Mouse (Mus musculus) cerebellum, adult 9-11 months (tissue): Measurements from ENCODE around the gene Gkap1.
A peak's percentile ranks its signal among the peaks of the same experiment; 100 is the strongest.

Experiments used
- DNase-seq: peaks from one replicate; pipeline ENCODE4 v3.0.0; 2022

The Gkap1 gene

DNA sequence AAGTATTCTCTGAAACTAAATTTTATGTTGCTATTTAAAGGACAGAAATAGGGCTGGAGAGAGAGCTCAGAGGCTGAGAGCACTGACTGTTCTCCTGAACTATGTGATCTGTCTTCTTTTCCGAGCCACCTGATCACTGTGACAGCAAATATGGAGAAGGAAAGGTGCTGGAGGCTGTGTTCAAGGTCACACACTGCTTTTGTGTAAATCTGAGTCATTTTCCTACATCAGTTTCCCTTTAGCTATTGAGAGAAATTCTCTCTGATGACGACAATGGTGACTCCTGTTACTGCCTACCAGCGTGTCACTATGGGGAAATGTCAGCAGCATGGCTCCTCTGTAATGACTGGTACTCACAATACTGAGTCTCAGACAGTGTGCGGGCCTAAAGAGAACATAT lies 13.8 kb downstream of the Gkap1 start:
- no peak for DNase-seq

DNA sequence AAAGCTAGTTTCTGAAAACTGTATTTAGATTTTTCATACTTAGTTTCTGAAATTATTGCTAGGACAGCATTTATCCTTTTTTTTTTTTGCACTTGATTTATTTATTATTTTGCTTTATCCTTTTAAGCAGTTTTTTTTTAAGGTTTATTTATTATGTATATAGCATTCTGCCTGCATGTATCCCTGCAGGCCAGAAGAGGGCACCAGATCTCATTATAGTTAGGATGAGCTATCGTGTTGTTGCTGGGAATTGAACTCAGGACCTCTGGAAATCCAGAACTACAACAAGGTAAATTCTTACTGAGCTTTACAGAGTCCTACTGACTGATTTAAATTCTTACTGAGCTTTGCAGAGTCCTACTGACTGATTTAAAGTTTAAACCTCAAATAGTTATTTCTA lies 22.2 kb downstream of the Gkap1 start:
- no peak for DNase-seq

DNA sequence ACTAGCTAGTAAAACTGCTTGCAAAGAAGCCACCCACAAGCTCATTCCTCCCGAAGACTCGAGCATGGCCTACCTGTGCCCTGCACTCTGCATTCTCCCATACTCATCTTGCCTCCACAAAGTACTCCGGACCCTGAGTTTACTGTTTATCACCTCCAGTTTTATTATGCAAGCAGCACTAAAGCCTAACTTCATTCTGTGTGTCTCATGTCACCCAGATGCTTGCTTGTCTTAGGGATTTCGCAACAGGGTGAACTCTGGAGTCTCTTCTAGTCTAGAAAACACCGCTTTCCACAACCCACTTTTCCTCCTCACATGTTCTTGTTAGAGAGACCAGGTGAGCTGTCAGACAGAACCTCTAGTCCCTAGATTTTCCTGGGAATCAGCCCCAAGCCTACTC lies 26.5 kb downstream of the Gkap1 start:
- no peak for DNase-seq

DNA sequence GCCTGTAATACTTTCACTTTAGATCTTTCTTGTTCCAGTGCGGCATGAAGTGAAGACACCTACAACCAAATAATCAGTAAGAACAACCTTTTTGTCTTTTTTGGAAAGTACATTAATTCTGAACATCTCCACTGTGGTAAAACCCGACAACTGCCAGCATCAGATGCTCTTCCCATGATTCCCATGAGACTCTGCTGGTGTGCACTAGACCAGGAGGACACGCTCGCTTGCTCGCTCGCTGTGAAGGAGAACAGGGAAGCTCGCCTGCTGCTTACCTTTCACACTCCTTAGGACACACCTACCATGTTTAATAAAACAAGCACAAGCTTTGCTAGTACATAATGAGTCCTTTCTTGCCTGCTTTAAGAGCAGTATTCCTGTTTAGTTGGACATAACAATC lies 39.0 kb downstream of the Gkap1 start:
- no peak for DNase-seq

DNA sequence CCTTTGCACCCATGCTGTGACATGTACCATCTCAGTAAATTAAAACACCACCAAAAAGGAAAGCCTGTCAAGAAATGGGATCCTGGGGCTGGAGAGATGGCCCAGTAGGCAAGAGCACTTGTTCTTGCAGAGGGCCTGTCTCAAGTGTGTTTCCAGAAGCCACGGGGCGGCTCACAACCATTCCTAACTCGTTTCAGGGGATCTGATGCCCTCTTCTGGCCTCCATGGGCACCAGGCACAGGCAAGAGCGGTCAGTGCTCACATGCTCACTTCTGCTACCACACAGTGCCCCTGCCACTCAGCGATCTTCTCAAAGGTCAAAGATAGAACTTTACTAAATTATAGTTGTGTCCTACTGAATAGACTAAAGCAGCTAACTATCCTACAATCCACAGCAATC lies 42.9 kb downstream of the Gkap1 start:
- peak; percentile 50 for DNase-seq

DNA sequence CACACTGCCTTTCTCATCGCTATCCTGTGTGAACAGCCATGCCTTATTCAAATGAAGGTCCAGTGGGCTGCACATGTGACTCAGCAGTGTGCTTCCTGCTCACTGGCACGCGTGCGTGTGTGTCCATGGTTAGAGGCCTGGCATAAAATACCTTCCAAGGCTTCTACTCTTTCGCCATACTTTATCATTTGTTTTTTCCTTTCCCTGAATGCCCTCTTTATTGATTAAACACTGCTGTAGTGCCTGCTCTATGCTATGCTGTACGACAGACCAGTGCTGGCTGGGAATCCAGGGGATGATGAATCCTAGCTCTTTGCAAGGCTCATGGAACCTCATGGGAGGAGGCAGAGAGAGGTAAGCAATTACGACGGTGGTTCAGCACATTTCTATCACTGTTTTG lies 43.4 kb downstream of the Gkap1 start:
- DNase-seq = no peak

DNA sequence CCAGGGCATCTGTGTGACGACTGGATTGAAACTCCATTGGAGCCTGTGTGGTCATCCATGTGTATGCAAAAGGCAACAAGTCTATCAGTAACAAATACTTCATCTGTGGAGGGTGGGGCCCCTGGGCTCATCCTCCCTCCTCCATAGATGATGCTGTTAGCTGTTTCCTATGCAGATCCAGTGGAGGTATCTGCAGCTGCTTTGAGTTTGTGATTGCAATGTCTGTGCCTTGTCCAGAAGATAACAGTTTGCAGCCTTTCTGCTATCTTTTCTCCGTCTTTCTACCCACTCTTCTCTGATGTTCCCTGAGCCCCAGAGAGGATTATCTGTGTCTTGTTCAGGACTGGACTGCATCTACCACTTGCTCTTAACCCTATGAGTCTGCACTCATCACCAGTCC lies 46.9 kb downstream of the Gkap1 start:
- no peak for DNase-seq

DNA sequence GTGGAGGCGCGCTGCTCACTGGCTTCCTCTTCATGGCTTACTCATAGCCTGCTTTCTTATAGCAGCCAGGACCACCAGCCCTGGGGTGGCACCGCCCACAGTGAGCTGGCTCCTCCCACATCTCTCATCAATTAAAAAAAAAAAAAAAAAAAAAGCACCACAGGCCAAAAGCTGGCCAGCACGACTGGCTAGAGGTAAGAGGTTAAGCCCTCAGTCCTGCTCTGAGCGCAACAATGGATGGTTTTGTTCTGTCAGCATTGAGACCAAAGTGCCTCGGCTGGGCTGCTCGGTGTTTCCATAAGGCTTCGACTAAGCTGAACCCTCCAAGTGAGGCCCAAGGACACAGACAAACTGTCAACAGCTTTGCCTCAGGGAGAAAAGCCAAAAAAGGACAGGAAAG lies 49.8 kb downstream of the Gkap1 start:
- DNase-seq = no peak

DNA sequence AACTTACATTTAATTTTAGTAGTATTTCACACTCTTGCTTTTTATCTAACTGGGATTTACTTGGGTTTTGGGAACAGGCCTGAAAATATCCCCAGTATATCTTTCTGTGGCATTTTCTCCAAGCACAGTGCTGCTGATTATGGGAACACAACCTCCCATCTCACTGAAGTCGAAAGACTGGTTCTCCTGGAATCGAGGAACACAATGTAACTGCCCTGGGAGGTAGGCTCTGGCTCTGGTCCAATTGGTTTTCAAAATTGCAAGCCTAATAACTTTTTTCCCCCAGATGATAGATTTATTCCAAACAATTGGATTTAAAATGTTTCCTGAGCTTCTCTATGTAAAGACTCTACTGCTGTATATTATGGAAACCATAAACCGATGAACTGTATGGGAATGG lies 55.3 kb downstream of the Gkap1 start:
- no peak for DNase-seq

DNA sequence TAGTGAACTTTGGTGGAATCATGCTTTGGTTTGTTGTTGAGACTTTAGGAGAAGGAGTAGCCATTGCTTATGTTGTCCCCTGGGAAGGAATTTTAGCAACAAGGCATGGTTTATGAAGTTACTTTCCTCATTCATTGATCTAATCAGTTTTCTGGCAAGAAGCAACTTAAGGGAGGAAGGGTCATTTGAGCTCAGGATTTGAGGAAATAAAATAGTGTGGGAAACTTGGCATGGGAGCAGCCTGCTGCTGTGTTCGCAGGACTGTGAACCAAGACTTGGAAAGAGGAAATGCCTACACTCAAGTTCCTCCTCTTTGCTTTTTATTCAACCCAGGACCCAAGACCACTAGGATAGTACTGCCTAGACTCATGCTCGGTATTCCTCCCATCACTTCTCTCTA lies 58.0 kb downstream of the Gkap1 start:
- DNase-seq = no peak

DNA sequence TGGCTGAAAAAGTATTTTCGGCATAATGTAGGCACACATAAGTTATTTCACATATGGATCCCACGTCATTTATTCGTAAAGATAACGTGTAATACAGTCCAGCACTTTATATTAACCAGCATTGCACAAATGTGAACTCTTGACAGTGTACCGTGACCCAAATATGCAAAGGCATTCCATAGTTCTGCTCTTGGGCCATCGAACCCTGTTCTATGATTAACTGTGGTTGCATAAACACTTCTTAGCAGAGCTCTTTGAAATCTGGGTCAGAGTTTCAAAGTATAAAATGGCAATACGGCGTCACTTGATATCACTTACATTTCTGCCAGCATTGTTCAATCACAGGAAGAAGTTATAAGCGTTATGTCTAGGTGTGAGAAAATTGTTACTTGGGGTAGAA lies 59.1 kb downstream of the Gkap1 start:
- DNase-seq = no peak

DNA sequence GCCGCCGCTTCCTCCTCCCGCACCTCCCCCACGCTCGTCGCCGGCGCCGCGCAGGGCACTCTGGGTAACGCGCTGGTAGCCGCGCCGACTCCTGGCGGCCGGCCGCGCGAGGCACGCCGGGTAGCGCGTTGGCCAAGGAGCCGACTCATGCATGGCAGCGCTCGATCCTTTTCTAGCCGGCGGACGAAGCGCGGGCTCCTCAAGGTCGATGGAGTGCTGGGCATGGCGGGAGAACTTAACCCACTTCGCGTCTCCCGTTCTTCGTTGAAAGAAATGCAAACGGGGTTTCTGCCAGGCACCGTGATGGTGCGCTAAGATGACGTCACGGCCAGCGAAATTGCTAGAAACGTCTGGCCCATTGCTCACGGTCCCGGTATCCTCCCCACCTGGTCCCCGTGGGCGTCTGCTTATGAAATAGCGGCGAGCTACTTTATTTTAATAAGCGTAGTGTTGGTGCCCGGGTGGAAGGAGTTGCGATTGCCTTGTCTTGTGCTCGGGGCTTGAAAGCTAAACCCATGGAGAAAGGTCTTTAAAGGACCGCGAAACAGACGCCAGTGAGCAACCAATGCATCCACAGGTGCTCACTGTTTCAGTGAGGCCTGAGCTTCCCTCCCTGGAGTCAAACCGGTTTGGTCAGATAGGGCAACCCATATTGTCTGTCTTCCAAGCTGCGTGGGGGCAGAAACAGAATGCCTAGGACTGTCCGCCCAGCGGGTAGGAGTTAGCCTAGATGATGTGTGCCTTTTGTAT lies 59.7 kb downstream of the Gkap1 start, which contains the start of gene Ubqln1:
TSS of gene Ubqln1 (minus strand) at position 62 of the 750 bp plus-strand sequence.
- DNase-seq = peak; percentile 91

DNA sequence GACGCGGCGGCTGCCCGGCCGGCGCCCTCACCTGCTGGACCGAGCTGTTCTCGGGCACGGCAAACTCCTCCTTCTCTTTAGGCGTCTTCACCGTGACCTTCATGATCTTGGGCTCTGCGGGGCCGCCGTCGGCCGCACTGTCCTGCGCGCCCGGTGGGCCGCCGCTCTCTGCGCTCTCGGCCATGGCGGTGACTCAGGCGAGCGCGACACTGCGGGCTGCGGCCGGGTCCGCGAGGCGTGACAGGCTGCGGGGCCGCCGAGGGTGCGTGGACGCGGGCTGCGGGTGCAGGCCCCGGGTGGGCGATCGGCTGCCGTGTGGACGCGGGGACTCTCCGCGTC lies 60.3 kb downstream of the Gkap1 start:
- no peak for DNase-seq

DNA sequence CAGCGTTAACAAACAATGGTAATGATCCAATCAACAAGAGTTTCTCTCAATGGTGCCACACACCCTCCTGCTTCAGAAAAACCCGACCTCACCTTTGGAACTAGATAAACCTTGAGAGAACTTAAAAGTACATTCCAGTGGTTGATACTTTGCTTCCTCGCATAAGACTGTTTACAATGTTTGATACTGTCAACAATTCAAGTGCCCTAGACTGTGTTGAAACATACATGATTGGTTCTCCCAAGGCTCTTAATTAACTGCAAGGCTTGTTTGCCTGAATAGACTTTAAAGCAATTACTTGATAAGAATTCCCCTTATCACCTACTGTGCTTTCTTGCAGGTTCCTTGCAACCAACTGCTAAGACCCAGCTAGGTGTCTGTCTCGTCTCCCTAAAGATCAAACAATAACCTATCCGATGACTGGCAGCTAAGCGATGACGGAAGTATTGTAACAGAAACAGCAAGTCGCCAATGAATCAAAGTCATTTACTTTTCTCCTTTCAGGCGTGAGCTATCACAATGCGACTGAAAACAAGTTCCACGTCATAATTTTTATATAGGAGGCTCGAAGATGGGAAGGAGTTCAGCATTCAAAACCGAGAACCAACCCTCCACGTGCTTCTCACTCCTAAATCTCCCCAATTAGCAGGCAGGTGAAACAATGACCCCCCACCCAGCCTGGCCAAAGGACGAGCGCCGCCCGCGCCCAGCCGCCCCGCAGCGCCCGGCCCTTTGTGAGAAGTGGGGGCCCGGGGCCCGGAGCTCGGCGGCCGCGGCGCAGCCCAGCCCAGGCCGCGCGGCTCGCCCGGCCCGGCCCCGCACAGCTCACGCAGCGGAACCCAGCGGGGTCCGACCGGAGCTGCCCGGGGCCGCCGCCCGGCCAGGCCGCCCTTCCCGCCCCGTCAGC lies 60.9 kb downstream of the Gkap1 start:
- DNase-seq = peak; percentile 46

DNA sequence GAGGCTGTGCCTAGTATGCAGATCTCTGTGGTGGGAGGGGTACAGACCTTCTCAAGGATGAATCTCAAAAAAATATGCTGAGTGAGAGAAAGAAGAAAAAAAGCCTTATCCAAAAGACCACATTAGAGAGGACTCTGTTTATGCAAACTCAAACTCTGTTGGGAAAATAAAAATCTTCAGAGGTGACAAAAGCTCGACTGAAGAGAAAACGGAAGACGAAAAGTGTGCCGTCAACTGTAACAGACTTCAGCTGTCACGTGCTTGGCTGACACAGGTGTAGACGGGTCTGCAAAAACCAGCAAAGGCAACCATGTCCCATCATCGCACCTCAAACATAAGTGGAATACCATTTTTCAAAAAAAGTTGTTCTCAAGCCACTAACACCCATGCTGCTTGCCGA lies 61.7 kb downstream of the Gkap1 start:
- no peak for DNase-seq

DNA sequence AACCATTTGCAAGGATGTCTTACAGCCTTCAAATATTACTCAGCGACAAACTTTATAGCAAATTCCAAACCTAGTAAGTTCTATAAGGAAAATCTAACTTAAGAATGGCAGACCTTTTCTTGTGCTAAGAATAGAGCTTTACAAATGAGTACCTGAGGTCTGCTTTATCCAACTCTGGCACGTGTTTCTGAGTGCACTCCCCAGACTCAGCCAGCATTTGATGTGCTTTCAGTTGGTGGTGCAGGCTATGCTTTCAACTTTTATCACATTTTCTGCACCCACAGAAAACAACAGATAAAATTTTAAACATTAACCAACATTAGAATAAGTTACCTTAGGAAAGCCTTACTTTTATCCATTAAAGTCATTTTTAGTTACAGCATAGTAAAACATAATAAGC lies 63.0 kb downstream of the Gkap1 start:
- no peak for DNase-seq

DNA sequence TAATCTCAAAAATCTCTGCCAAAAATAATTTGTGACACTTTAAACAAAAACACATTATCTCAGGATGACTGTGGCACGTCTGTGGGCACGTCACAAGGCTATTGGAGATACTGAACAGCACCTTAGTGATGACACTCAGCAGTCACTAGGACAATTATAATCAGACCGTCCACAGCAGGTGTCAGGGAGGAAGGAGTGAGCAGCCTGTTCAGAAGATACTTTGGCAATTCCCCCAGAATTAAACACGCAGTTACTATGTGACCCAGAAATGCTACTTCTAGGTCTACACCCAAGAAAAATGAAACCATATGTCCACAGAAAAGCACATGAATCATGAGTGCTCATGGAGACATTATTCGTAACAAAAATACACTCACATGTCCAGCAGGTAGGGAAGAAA lies 65.1 kb downstream of the Gkap1 start:
- peak; percentile 81 for DNase-seq

DNA sequence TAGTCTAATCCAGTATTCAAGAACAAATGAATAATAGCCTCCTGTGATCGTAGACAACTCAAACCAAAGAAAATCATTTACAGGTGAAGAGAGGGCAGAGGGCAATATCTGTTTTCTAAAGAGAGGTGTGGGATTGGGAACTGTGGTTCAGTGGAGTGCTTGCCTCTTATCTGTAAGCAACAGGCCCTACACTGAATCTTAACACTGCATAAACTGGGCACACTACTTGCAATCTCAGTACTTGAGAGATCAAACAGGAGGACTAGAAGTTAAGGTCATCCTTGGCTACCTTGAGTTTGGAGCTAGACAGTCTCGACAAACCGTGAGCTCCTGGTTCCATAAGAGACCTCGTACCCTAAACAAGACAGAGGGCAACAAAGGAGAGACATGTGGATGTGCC lies 69.4 kb downstream of the Gkap1 start:
- no peak for DNase-seq

DNA sequence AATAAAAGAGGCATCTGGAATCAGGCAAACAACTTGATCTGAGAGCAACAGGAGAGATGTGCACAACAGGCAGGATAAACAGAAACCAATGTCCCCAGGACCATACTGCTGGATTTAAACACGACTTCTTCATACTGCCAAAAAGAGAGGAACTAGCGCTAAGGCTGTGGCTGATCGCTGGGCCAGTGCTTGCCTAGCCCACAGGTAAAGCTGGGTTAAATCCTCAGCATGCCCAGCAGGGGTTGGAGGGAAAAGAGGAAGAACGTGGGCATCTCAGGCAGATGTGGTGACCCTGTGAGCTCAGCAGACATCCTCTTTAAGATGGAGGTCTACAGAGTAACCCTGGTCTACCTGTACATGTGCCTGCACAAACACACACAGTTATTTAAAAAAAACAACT lies 70.5 kb downstream of the Gkap1 start:
- DNase-seq = no peak

DNA sequence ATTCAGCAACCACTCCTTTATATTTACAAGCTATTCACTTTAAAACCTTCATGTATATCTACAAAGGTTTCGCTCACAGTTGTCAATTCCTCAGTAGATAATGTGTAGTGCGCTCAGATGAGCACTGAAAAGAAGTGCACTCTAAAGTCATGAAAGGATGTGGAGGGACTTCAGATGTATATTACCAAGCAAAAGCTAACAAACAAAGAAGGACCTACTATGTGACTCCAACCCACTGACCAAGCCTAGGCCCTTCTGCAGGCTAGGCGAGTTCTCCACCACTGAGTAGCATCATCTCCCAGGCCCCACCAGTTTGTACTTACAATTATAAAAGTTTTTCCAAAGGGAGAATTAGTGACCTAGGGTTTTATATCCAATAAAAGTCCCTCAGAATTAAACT lies 71.3 kb downstream of the Gkap1 start:
- no peak for DNase-seq

DNA sequence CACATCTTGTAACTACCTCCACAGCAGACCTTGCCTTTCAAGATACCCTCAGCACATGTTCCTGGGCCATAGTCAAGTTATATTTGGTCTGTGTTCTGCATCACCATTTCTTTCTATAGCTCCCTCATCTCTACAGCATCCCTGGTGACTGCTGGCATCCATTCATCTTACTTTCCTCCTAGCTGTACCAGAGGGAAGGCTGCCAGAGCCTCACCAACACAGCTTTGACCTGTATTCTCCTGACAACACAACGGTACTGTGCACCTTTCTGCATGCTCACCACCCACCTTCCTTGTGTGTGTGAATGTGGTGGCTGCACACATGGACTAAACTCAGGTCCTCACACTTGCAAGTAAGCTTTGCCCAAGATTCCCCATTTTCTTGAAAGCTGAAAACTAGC lies 72.6 kb downstream of the Gkap1 start:
- peak; percentile 66 for DNase-seq

DNA sequence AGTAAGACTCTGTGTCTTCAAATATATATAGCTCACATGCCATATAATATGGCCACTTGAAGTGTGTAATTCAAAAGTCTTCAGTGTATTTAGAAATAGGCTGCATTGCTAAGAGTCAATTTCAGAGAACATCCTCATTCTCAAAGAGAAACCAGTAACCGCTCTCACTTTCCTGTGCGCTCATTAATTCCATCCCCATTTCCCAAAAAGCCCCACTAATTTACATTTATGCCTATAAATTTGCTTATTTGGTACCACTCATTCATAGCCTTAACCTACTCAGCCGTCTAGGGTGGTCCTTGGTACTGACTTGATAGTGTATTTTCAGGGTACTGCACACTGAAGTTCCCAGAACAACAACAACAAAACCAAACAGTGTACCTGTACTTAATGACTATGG lies 73.6 kb downstream of the Gkap1 start:
- no peak for DNase-seq

DNA sequence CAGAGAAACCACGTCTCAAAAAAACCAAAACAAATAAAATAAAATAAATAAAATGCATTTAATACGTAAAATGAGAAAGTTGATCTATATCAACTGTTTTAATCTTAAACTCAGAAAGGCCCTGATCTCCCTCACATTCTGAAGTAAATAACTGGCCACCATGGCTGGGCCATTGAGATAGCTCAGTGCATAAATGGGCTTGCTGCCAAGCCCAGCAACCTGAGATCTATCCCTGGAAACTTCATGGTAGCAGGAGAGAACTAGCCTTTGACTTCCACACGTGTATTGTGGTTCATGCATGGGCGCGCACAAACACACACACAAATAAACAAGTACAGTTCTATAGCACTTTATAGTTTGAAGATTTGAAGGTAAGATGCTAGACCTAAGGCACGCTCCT lies 74.2 kb downstream of the Gkap1 start:
- no peak for DNase-seq

DNA sequence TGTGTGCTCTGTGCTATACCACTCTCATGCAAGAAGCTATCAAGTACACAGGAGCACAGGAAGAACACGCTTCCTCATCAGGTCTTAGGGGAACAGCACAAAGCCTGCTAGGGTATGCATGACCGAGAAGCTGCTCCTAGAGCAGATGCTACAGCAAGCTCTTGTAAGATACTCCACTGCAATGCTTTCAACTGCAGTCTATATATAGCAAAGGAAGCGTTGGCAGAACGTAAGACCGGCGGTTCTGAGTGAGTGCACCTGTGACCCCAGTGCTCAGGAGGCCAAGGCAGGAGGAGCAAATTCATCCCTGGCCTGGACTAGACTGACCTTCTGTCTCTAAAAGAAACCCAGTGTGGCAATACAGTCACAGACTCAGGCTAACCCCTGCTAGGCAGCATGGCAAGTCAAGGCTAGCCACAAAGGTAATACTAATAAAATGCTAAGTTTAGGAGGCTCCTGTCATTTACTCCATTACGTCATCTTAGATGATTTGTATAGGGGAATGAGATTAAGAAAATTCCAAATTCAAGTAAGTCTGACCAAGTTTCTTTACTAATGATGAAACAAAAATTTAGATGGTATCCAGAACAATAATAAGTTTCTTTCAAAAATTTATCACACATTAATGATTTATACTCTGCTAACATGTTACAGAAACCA lies 77.4 kb downstream of the Gkap1 start:
- DNase-seq = no peak
